Mouse (Mus musculus): Measurements from ENCODE around the gene Arcn1. TPM values are rescaled to one million over a fixed set of nuclear protein-coding genes. Genes with fewer than 3 reads are reported as not detected.

Gene Arcn1
- polyA plus RNA-seq, 1 experiment from 2014 or later, result 192 TPM

DNA sequence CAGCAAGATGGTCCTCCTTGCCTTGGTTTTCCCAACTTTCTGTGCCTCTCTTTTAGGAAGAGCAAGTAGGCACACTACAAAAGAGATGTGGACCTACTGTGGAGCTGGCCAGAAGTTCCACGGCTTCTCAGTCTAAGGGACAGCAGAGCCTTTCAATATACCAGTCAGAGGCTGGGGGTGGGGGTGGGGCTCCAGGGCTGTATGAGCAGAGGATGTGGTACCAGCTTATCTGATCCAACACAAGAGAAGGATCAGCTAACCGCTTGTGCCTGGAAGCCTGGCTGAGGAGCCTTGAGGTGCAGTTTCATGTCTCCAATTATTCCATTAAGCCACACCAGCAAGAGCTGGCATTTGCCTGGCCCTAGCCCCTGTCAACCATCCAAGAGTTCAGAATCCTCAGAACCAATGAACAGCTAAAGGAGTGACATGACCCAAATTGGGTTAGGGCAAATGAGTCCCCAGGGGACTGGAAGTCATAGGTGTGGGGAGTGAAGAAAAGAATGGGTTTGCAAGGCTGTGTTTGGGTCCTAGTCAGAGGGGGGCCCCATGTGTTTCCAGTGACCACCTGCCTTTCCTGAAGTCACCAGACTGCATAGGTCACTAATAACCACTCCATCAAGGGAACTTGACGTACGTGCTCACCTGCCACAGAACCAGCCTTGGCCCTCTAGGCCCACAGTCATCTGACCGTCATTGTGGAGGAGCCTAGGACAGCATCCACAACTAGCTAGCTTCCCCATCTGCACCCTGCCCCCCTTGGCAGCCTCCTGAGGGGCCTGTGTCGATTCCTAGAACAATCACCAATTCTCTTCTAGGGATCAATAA lies 50.4 kb downstream of the Arcn1 start:
- Histone ChIP-seq H3K27me3 (no peaks in the 10 kb centered on the region), H3K9ac (no peak overlapping the region), H3K4me3 (no peak overlapping the region), H3K4me1 (peaks cover 39% of the 10 kb centered on the region), H3K9me3 (no peaks in the 10 kb centered on the region), H3K36me3 (peaks cover 58% of the 10 kb centered on the region), H3K4me2 (no peak overlapping the region), H3K27ac (no peak overlapping the region)
- no peak for ATAC-seq (ENCODE audit: insufficient number of reproducible peaks, insufficient read depth, low FRiP score, low TSS enrichment, low read depth)
- 70% methylated on average over 6 of the region's 6 CpGs for WGBS

DNA sequence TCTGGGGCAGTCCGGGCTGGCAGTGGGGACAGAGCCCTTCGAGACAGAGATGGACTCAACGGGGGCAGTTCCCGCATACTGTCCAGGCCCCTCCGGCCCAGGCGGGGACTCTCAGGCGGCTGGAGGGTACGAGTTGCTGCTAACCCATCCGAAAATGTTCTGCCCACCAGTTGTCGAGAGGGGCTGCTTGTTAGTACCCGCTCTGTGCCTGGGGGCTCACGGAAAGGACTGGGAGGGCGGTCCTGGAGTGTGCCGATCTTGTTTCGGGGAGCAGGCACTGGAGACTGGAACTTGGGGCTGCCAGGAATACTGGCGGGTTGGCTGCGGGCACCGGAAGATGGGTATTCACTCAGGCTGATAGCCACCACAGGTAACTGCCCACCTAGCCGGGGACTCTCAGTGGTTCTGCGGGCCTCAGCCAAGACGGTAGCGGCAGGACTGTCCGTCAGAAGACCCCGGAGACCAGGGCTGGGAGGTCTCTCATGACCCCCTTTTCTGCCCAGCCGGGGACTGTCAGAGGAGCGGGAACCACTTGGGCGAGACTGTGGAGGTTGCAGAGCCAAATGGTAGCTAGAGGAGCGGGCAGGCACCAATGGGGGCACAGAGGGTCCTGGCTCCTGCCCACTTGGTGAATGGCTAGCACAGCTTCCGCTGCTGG lies 51.8 kb downstream of the Arcn1 start:
- no peak overlapping the region for H3K27ac ChIP-seq
- H3K9ac ChIP-seq, result no peak overlapping the region
- peaks cover 32% of the 10 kb centered on the region for H3K4me1 ChIP-seq
- no peaks in the 10 kb centered on the region for H3K27me3 ChIP-seq
- H3K9me3 ChIP-seq, result no peaks in the 10 kb centered on the region
- H3K36me3 ChIP-seq, result peaks cover 72% of the 10 kb centered on the region
- ATAC-seq (ENCODE audit: insufficient number of reproducible peaks, insufficient read depth, low FRiP score, low TSS enrichment, low read depth), result no peak
- no peak overlapping the region for H3K4me2 ChIP-seq
- 95% methylated on average over 29 of the region's 29 CpGs for WGBS
- H3K4me3 ChIP-seq, result no peak overlapping the region

GRCm38 (mm10) chr9:44715109-44715508 lies 52.5 kb downstream of the Arcn1 start:
- Histone ChIP-seq H3K27me3 (no peaks in the 10 kb centered on the region), H3K9ac (no peak overlapping the region), H3K36me3 (peaks cover 79% of the 10 kb centered on the region), H3K4me2 (no peak overlapping the region), H3K4me3 (no peak overlapping the region), H3K9me3 (no peaks in the 10 kb centered on the region), H3K4me1 (peaks cover 25% of the 10 kb centered on the region), H3K27ac (no peak overlapping the region)
- 87% methylated on average over 17 of the region's 17 CpGs for whole genome bisulfite sequencing
- no peak for ATAC-seq (ENCODE audit: insufficient number of reproducible peaks, insufficient read depth, low FRiP score, low TSS enrichment, low read depth)

GRCm38 (mm10) chr9:44713574-44713973 lies 54.1 kb downstream of the Arcn1 start:
- ATAC-seq (ENCODE audit: insufficient number of reproducible peaks, insufficient read depth, low FRiP score, low TSS enrichment, low read depth), result no peak
- Histone ChIP-seq H3K36me3 (peaks cover 82% of the 10 kb centered on the region), H3K27ac (no peak overlapping the region), H3K9me3 (no peaks in the 10 kb centered on the region), H3K4me3 (no peak overlapping the region), H3K9ac (no peak overlapping the region), H3K27me3 (no peaks in the 10 kb centered on the region), H3K4me2 (no peak overlapping the region), H3K4me1 (peaks cover 28% of the 10 kb centered on the region)
- WGBS, result 62% methylated on average over 2 of the region's 2 CpGs

- Histone ChIP-seq H3K4me2 (no peak overlapping the region), H3K27ac (no peak overlapping the region), H3K9ac (no peak overlapping the region), H3K9me3 (no peaks in the 10 kb centered on the region), H3K4me1 (peaks cover 31% of the 10 kb centered on the region), H3K36me3 (peaks cover 79% of the 10 kb centered on the region), H3K27me3 (no peaks in the 10 kb centered on the region), H3K4me3 (no peak overlapping the region)
- WGBS, result 72% methylated on average over 6 of the region's 6 CpGs
- no peak for ATAC-seq (ENCODE audit: insufficient number of reproducible peaks, insufficient read depth, low FRiP score, low TSS enrichment, low read depth)
Observed at GRCm38 (mm10) chr9:44713080-44713479, 54.6 kb downstream of the Arcn1 start.

DNA sequence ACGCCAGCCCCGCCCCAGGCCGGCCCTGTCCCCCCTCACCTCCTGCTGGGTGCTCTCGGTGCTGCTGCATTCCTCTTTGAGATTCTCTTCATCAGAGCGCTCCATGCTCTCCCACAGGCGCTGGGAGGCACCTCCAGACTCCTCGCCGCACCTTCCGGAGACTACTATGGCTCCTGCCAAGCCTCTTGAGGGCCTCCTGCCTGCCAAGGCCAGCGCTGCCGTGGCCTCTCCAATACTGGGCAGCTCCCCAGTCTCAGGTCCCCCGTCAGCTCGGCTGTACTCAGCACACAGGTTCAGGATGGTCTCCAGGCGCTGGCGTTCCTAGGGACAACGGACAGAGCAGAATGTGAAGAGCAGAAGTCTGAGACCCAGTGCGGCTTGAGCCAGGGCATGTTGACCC lies 56.0 kb downstream of the Arcn1 start:
- WGBS, result 65% methylated on average over 17 of the region's 17 CpGs
- Histone ChIP-seq H3K9ac (no peak overlapping the region), H3K4me2 (no peak overlapping the region), H3K27ac (no peak overlapping the region), H3K36me3 (peaks cover 76% of the 10 kb centered on the region), H3K4me3 (no peak overlapping the region), H3K4me1 (peaks cover 32% of the 10 kb centered on the region), H3K9me3 (no peaks in the 10 kb centered on the region), H3K27me3 (no peaks in the 10 kb centered on the region)
- no peak for ATAC-seq (ENCODE audit: insufficient number of reproducible peaks, insufficient read depth, low FRiP score, low TSS enrichment, low read depth)

DNA sequence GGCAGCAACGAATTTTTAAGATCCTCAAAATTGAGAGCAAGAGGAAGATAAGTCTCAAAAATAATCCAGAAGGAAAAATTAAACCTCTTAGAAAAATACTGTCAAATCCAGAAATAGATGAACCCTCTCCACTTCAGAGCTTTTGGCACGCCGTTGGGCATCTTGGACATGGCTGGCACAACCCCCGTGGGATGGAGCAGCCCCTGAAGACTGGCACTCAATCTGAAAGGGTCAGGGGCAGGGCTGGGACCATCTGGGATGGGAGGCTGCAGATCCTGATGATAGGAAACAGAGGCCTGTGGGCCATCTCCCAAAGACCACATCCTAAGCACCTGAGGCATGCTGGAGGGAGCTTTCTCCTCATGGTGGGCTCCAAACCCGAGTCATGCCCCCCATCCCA lies 57.4 kb downstream of the Arcn1 start:
- Histone ChIP-seq H3K27ac (no peak overlapping the region), H3K4me2 (no peak overlapping the region), H3K27me3 (no peaks in the 10 kb centered on the region), H3K4me3 (no peak overlapping the region), H3K4me1 (peaks cover 32% of the 10 kb centered on the region), H3K36me3 (peaks cover 76% of the 10 kb centered on the region), H3K9ac (0 out of 2 replicates have a peak overlapping the region, but pooled peaks have one; percentile 7), H3K9me3 (no peaks in the 10 kb centered on the region)
- 76% methylated on average over 5 of the region's 5 CpGs for WGBS
- ATAC-seq (ENCODE audit: insufficient number of reproducible peaks, insufficient read depth, low FRiP score, low TSS enrichment, low read depth), result no peak

DNA sequence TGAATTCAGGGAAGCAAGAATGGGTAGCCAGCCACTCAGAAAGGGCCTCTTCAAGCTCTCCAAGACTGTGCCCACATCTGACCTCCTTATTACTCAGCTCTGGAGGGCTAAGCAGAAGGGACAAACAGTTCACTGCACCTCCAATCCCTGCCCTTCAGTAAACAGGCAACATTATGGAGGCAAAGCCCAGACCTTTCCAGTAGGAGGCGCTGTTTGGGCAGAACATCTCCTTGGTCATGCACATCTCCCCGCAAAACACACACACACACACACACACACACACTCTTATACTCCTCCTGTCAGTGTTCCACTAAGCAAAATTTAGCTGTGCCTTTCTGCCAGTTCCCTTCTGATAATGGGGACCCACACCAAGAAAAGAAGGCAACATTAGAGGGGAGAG lies 58.0 kb downstream of the Arcn1 start:
- 50% methylated on average over 2 of the region's 2 CpGs for WGBS
- H3K27me3 ChIP-seq, result no peaks in the 10 kb centered on the region
- no peak for ATAC-seq (ENCODE audit: insufficient number of reproducible peaks, insufficient read depth, low FRiP score, low TSS enrichment, low read depth)
- H3K4me1 ChIP-seq, result peaks cover 32% of the 10 kb centered on the region
- no peak overlapping the region for H3K4me2 ChIP-seq
- H3K9me3 ChIP-seq, result no peaks in the 10 kb centered on the region
- no peak overlapping the region for H3K4me3 ChIP-seq
- H3K9ac ChIP-seq, result no peak overlapping the region
- H3K36me3 ChIP-seq, result peaks cover 75% of the 10 kb centered on the region
- H3K27ac ChIP-seq, result peak overlapping the region; percentile 80; the same call in 1 of the 2 replicates

- peak overlapping the region; percentile 72 for H3K4me2 ChIP-seq
- peak; percentile 45; the same call in 1 of the 2 replicates for ATAC-seq (ENCODE audit: insufficient number of reproducible peaks, insufficient read depth, low FRiP score, low TSS enrichment, low read depth)
- no peaks in the 10 kb centered on the region for H3K9me3 ChIP-seq
- no peaks in the 10 kb centered on the region for H3K27me3 ChIP-seq
- H3K9ac ChIP-seq, result peak overlapping the region; percentile 72
- 14% methylated on average over 6 of the region's 6 CpGs for WGBS
- H3K4me1 ChIP-seq, result peaks cover 32% of the 10 kb centered on the region
- peaks cover 75% of the 10 kb centered on the region for H3K36me3 ChIP-seq
- H3K27ac ChIP-seq, result peak overlapping the region; percentile 80
- peak overlapping the region; percentile 45 for H3K4me3 ChIP-seq
Observed at GRCm38 (mm10) chr9:44708925-44709324, 58.7 kb downstream of the Arcn1 start.

DNA sequence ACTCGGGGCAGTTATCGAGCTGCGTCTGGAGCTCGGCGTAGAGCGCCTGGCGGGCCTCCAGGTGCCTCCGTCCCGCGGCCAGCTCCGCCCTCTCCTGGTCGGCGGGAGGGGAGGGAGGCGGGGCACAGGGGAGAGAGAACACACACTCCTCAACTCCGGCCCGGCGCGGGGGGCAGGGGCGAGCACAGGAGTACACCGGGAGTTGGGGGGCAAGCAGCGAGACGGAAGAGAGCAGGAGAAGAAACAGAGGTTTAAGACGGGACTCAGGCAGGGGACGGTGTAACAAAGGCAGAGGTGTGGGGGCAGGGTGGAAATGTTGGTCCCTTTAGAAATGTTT lies 59.2 kb downstream of the Arcn1 start:
- Histone ChIP-seq H3K4me3 (peak overlapping the region; percentile 45), H3K9ac (peak overlapping the region; percentile 72), H3K9me3 (no peaks in the 10 kb centered on the region), H3K36me3 (peaks cover 75% of the 10 kb centered on the region), H3K27ac (peak overlapping the region; percentile 80), H3K4me1 (peaks cover 28% of the 10 kb centered on the region), H3K27me3 (no peaks in the 10 kb centered on the region), H3K4me2 (peak overlapping the region; percentile 72)
- ATAC-seq (ENCODE audit: insufficient number of reproducible peaks, insufficient read depth, low FRiP score, low TSS enrichment, low read depth), result peak; percentile 80
- 3% methylated on average over 24 of the region's 24 CpGs for WGBS

GRCm38 (mm10) chr9:44707749-44708428 lies 59.8 kb downstream of the Arcn1 start:
- Histone ChIP-seq H3K27ac (peak overlapping the region; percentile 80), H3K9me3 (no peaks in the 10 kb centered on the region), H3K4me1 (peaks cover 27% of the 10 kb centered on the region), H3K4me2 (peak overlapping the region; percentile 72), H3K4me3 (peak overlapping the region; percentile 45), H3K36me3 (peaks cover 75% of the 10 kb centered on the region), H3K27me3 (no peaks in the 10 kb centered on the region), H3K9ac (peak overlapping the region; percentile 72)
- 24% methylated on average over 28 of the region's 28 CpGs for WGBS
- no peak; the same call in 1 of the 2 replicates for ATAC-seq (ENCODE audit: insufficient number of reproducible peaks, insufficient read depth, low FRiP score, low TSS enrichment, low read depth)

Measured in embryonic facial prominence, embryonic 13.5 days (tissue).